Mouse (Mus musculus): ENCODE measurements around the gene Rfxank.

The Rfxank gene

GRCm38 (mm10) chr8:70139026-70139857, at the start of gene Rfxank, which contains the start of the genes Borcs8 and Mef2b:
Rfxank (minus strand) TSS chr8:70139154.
Borcs8 (plus strand) TSS chr8:70139499.
Mef2b (plus strand) TSS chr8:70139711.
- peak; percentile 99 for DNase-seq

DNA sequence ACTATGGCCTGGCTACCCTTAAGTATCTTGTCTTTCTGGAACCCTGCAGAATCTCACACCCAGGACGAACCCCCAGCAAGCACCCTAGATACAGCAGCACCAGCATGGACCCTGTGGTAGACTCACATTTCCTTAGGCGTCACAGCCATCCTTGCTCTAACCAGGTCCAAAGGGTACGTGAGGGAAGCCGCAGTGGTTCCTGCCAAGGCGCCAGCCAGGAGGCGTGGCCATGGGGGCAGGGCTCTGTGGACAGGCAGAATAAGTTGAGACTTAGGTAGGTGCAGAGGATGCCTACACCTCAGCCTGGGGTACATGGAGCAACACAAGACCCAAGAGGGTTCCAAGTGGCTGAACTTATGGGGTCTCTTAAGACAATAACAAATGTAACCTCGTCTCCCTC, 49.8 kb upstream of the Rfxank start:
- DNase-seq = no peak

DNA sequence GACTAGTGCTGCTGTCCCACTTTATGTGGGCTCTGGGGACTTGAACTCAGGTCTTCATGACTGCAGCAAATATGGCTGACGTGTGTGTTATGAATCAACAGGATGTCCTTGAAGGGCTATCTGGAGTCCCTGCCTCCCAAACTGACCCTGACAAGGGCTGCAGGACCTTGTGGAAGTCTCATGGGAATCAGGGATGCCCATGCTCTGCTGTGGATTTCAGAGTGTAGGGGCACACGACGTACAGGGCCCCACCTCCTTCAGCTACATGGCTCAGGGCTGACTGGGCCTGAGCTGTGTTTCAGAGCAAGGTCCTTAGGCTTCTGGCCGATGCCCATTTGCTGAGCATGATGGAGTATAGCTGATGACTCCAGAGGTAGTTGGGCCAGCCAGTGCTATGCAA, 44.2 kb upstream of the Rfxank start:
- DNase-seq = no peak

- DNase-seq = no peak
Measured at GRCm38 (mm10) chr8:70181903-70182252, 42.9 kb upstream of the Rfxank start.

GRCm38 (mm10) chr8:70181212-70181902, 42.4 kb upstream of the Rfxank start:
- no peak for DNase-seq

GRCm38 (mm10) chr8:70179082-70179481, 40.1 kb upstream of the Rfxank start:
- no peak for DNase-seq

GRCm38 (mm10) chr8:70178231-70178630, 39.3 kb upstream of the Rfxank start:
- no peak for DNase-seq

DNA sequence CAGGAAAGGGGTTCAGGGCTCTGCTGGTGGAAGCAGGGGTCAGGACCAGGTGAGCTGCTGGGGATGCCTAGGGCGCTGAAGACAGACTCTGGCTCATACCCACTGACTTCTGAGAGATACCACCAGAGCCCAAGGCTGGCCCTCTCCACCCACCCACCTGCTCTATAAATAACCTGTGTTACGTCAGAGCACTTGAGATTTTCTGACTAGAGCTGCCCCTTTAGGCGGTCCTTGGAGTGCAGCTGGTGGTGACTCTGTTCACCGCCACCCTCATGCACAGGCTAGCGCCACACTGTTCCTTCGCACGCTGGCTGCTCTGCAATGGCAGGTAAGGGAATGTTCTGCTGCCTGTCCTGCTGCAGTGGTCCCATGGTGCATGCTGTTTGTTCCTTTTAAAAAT, 35.1 kb upstream of the Rfxank start:
- DNase-seq = no peak

DNA sequence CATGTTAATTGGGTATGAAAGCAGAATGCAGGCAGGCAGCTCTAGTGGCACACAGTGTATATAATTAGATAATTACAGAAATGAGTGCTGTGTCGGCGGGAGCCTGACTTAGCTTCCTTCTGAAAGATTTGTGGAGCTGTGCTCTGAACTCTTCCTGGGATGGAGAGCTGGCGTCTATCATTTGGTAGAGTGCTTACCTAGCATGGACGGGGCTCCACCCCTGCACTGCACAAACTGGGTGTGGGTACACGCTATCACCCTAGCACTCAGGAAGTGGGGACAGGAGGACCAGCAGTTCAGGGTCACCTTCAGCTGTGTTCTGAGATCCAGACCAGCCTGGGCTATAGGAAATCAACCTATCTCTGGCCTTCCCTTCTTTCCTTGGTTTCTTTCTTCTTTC, 34.4 kb upstream of the Rfxank start:
- no peak for DNase-seq

GRCm38 (mm10) chr8:70172043-70172681, 33.2 kb upstream of the Rfxank start, which contains the start of gene Tmem161a:
Tmem161a (plus strand) TSS chr8:70172356.
- peak; percentile 88 for DNase-seq

GRCm38 (mm10) chr8:70171240-70171639, 32.3 kb upstream of the Rfxank start:
- DNase-seq = no peak

DNA sequence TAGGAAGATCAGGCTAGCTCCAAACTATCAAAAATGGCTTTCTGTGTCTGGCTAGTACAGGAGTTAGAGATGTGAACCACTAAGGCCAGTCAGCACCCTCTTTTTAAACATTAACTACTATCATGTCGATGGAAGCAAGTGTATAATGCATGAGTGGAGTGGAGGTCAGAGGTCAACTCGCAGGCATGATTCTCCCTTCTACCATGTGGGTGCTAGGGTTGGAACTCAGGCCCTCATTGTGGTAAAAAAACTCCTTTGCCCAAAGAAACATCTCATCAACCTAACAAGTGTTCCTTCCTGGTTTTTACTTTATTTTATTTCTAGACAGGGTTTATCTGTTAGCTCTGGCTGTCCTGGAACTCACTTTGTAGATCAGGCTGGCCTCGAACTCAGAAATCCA, 31.8 kb upstream of the Rfxank start:
- DNase-seq = no peak

GRCm38 (mm10) chr8:70170116-70170515, 31.2 kb upstream of the Rfxank start:
- no peak for DNase-seq

- DNase-seq = peak; percentile 94
Measured at GRCm38 (mm10) chr8:70166504-70167110, 27.7 kb upstream of the Rfxank start.

- no peak for DNase-seq
Measured at GRCm38 (mm10) chr8:70163316-70163715, 24.4 kb upstream of the Rfxank start.

DNA sequence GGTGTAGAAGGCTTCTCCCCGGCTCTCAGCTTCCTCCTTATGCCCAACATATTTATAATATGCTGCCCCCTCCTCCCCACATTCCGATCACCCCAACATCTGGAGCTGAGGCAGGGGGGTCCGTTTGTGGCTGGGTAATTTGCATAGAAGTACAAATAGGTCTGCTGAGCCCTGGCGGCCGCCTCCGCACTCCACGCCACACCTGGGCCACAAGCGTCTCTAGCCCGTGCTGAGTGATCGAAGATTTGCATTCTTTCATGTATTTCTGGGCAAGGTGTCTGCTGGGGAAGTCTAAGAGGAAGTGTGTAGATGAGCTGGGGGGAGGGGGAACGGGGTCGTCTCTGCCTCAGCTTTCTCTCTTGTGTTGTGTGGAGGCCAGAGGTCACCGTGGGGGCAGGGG, 21.1 kb upstream of the Rfxank start:
- DNase-seq = peak; percentile 63

GRCm38 (mm10) chr8:70159211-70159610, 20.3 kb upstream of the Rfxank start:
- no peak for DNase-seq

DNA sequence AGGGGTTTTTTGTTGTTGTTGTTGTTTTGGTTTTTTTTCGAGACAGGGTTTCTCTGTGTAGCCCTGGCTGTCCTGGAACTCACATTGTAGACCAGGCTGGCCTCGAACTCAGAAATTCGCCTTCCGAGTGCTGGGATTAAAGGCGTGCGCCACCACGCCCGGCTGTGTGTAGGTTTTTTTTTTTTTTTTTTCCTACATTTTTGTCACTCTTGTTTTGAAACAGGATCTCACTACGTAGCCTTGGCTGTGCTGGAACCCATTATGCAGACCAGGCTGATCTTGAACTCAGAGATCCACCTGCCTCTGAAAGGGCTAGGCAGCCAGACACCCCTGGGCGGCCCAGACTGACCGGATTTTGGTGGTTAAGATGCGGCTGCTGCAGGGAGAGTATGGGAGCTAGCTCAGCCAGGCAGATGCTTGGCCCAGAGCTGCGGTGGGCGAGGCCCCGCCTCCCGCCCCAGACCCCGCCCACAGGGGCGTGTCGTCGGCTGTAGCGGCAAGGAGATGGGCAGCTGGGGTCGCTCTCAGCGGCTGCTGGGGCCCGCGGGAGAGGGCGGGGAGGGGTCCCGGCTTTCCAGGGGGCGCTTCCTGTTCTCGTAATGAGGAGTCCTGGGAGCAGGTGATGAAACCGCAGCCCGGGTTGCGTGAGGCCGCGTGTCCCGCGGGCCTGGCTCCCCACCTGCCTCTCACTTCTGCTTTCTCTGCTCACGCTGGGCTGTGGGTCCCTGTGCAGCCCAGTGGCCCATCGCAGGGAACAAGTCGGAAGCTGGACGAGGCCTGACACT, 19.3 kb upstream of the Rfxank start:
- peak; percentile 94 for DNase-seq

DNA sequence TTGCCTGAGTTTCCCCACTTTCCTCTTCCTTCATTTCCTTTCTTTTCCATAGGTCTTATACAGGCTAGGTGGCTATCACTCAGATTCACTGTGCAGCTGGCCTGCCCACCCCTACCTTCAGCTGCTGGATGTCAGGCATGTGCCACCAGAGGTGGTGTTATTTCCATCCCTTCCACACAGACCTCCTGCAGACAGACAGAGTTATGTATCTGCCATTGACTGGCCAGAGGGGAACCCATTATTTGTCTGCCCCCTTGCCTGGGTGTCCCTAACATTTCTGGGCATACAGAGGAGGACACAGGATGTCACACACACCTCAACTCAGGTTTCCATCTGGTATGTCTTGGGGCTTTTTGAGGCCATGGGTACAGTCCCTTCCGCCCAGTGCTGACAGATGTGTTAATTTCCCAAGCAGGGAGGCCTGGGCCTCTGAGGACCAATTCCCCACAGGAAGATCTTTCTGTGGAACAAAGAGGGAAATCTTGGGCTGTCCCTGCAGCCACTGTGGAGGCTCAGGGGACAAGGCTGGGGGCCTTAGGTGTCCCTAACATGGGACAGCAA, 18.4 kb upstream of the Rfxank start:
- no peak for DNase-seq

DNA sequence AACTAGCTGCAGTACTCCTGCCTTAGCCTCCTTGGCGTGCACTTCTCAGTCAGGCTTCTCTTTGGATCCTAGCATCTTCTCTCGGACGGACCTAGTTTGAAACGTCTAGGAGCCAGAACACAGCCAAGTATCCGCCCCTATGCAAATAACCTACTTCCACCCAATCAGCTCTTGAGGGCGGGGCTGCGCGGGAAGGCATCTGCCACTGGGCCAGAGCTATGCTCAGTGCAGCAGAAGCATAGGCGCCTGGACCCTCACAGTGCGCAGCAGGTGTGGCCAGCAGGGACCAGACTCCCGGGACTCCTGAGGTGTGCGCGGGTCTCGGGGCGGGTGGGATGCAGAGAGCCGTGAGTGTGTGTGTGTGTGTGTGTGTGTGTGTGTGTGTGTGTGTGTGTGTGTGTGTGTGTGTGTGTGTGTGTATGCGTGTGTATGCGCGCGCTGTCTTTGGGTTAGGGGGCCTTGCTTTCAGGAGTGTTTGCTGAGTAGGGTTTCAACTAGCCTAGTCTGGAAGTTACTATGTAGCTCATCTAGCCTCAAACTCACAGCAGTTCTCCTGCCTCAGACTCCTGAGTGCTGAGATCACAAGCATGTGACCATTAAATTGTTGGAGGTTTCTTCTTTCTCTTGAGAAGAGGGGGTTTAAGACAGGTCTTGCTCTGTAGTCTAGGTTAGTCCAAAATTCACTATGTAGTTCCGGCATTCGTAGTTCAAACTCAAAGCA, 13.7 kb upstream of the Rfxank start:
- peak; percentile 89 for DNase-seq

DNA sequence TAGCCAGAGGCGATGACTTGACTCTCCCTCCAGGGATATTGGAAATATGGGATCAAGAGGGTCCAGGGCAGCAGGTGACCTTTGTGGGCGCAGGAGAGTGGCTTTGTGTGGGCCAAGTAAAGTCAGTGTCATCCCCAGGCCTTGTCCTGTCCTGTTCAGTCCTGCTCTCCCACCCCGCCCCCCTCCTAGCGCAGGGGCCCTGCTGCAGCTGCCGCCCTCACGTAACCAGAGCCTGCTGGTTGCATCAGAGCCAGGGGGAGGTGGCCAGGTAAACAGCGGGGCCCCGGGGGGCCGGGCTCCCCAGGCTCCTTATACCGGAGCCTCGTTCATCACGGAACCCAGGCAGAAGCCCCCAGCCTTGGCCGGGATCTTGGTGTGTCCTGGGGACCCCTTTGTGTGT, 11.2 kb upstream of the Rfxank start:
- peak; percentile 50 for DNase-seq
